Mouse (Mus musculus) myocyte (in vitro differentiated cells): ENCODE measurements around the gene Kcnh7.

Experiments
- CEBPB ChIP-seq: IDR thresholded peaks from 2 replicates; pipeline ENCODE4 v1.6.1; 2011; ENCODE audit warnings: mild to moderate bottlenecking, moderate library complexity; ENCODE audit not compliant: poor library complexity, insufficient read depth, severe bottlenecking
- E2F4 ChIP-seq: IDR thresholded peaks from one replicate; pipeline ENCODE4 v1.6.1; 2011; ENCODE audit warnings: mild to moderate bottlenecking, control low read depth, moderate library complexity; ENCODE audit not compliant: insufficient read depth
- MAX ChIP-seq: IDR thresholded peaks from one replicate; pipeline ENCODE4 v1.6.1; 2011; ENCODE audit warnings: low read depth, mild to moderate bottlenecking, control low read depth
- MYOG ChIP-seq, 3 experiments: IDR thresholded peaks; one replicate each; pipeline ENCODE4 v1.6.1; 2011; ENCODE audit warnings: control low read depth in 2 of 3, low read depth in 2 of 3, mild to moderate bottlenecking in 2 of 3; ENCODE audit not compliant: insufficient read length in 2 of 3, control insufficient read depth in 1 of 3, insufficient read depth in 1 of 3
- POLR2A ChIP-seq: IDR thresholded peaks from one replicate; pipeline ENCODE4 v1.6.1; 2011; ENCODE audit warnings: low read depth, mild to moderate bottlenecking, control low read depth, moderate library complexity; ENCODE audit not compliant: insufficient read length
- POLR2AphosphoS2 ChIP-seq: IDR thresholded peaks from one replicate; pipeline ENCODE4 v1.6.1; 2011; ENCODE audit warnings: low read depth, control low read depth; ENCODE audit not compliant: insufficient read length
- SRF ChIP-seq: IDR thresholded peaks from one replicate; pipeline ENCODE4 v1.6.1; 2011; ENCODE audit warnings: low read depth; ENCODE audit not compliant: control insufficient read depth, insufficient read length
- TCF12 ChIP-seq: IDR thresholded peaks from one replicate; pipeline ENCODE4 v1.6.1; 2011; ENCODE audit warnings: mild to moderate bottlenecking, control low read depth; ENCODE audit not compliant: poor library complexity, insufficient read depth, severe bottlenecking
- TCF3 ChIP-seq: IDR thresholded peaks from one replicate; pipeline ENCODE4 v1.6.1; 2011; ENCODE audit warnings: low read depth, control low read depth; ENCODE audit not compliant: insufficient read length

DNA sequence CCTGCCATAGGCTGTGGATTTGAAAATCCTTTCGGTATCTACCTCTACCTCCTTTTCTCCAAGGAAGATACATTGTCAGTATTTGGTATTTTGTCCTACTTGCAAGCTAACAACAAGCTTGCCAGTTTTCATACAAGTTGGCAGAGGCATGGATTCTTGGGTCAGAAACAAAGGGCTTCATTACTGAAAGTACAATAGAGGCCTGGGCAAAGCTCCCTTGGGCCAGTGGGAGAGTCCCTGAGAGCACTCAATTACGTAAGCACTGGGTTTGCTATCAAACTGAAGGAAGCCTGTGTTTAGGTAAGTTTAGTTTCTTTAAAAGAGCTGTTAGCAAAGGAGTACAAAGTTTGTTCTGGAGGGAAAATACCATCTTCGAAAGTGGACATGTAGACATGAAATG lies 521.5 kb downstream of the Kcnh7 start:
- TF ChIP-seq MYOG (IDR thresholded peaks at IDR 0.05; ENCODE audit: control insufficient read depth in 1 of 3, insufficient read depth in 1 of 3, insufficient read length in 2 of 3, low read depth in 2 of 3), result no peak
- no peak for TF ChIP-seq TCF3
- no peak for TF ChIP-seq TCF12
- TF ChIP-seq CEBPB, result no peak
- TF ChIP-seq POLR2A, result no peak
- TF ChIP-seq POLR2AphosphoS2, result no peak
- TF ChIP-seq SRF, result no peak
- no peak for TF ChIP-seq E2F4
- TF ChIP-seq MAX, result no peak
